ENCODE assay signal across 8 mouse cellular contexts in the genomic region with DNA sequence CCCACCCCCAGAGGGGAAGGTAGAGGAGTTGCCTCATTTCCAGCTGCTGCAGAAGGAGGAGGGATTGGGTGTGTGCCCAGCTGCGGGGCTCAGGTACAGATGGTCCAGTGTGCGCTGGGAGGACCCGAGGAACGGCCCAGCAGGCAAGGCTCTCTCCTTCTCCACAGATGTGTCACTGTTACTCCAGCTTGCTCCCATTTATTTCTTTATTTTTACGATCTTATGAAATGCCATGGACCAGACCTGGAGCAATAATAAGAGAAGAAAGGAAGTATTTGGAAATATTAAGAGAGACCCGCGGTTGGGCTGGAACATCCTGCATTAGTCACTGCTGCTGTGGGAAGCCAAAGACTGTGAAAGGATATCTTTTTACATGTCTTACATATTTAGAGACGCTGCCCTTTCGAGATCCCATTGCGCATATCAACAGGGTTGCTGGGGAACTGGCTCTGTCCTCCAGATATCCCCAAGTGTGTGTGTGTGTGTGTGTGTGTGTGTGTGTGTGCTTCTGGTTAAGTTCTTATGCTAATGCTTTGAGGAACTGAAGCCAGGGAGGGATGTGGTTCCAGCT. TPM values are rescaled to one million over a fixed set of nuclear protein-coding genes. Genes with fewer than 3 reads are reported as not detected.
DNase-seq lines count a peak whose midpoint lies in the region; ATAC-seq and TF ChIP-seq lines count a peak whose summit lies in the region.

No protein-coding gene starts in this region.

- H3K9ac ChIP-seq in forebrain, postnatal 0 days = no peak overlapping the region
- no peak overlapping the region for H3K9ac ChIP-seq in forebrain, embryonic 11.5 days (ENCODE audit: low read length)
- no peak overlapping the region for H3K9ac ChIP-seq in liver, postnatal 0 days (replicated peaks)

- H3K36me3 ChIP-seq in forebrain, postnatal 0 days (ENCODE audit: insufficient read depth) = no peaks in the 10 kb centered on the region
- H3K36me3 ChIP-seq in forebrain, embryonic 11.5 days (ENCODE audit: control insufficient read depth, insufficient read depth, low read length) = no peaks in the 10 kb centered on the region
- no peaks in the 10 kb centered on the region for H3K36me3 ChIP-seq in liver, postnatal 0 days (replicated peaks; ENCODE audit: insufficient read depth, low read length)

- peak; percentile 49 for DNase-seq in forebrain, postnatal 0 days
- DNase-seq in forebrain, embryonic 11.5 days (ENCODE audit: low spot score) = no peak
- DNase-seq in 3134 (ENCODE audit: extremely low read depth, insufficient read length, low spot score) = peak; percentile 87
- peak; percentile 44 for DNase-seq in gastrocnemius, postnatal 10 days
- DNase-seq in liver, postnatal 0 days = peak; percentile 49
- DNase-seq in frontal cortex, adult 2 months (ENCODE audit: extremely low spot score in 1 of 2, low spot score in 1 of 2) = no peak
- no peak for DNase-seq in urinary bladder, adult 2 months (ENCODE audit: low spot score)
- no peak for DNase-seq in thymus, postnatal 0 days (ENCODE audit: low spot score)

- H3K4me1 ChIP-seq in forebrain, postnatal 0 days (ENCODE audit: insufficient read depth) = no peaks in the 10 kb centered on the region
- H3K4me1 ChIP-seq in forebrain, embryonic 11.5 days (replicated peaks; ENCODE audit: control insufficient read depth, insufficient read depth, low read length) = no peaks in the 10 kb centered on the region
- H3K4me1 ChIP-seq in liver, postnatal 0 days (ENCODE audit: insufficient read depth) = peaks cover 46% of the 10 kb centered on the region

- H3K27me3 ChIP-seq in forebrain, postnatal 0 days (ENCODE audit: insufficient read depth, low read length) = no peaks in the 10 kb centered on the region
- no peaks in the 10 kb centered on the region for H3K27me3 ChIP-seq in forebrain, embryonic 11.5 days (ENCODE audit: control insufficient read depth, insufficient read depth, low read length)
- H3K27me3 ChIP-seq in liver, postnatal 0 days (ENCODE audit: insufficient read depth, low read length) = no peaks in the 10 kb centered on the region

- no peak overlapping the region for H3K4me3 ChIP-seq in forebrain, postnatal 0 days (ENCODE audit: low read depth, low read length)
- no peak overlapping the region for H3K4me3 ChIP-seq in forebrain, embryonic 11.5 days (ENCODE audit: low read depth, low read length)
- H3K4me3 ChIP-seq in liver, postnatal 0 days (ENCODE audit: low read depth, low read length) = no peak overlapping the region

- no peaks in the 10 kb centered on the region for H3K9me3 ChIP-seq in forebrain, postnatal 0 days (ENCODE audit: low read length)
- H3K9me3 ChIP-seq in forebrain, embryonic 11.5 days (ENCODE audit: control insufficient read depth, low read length) = no peaks in the 10 kb centered on the region
- no peaks in the 10 kb centered on the region for H3K9me3 ChIP-seq in liver, postnatal 0 days (ENCODE audit: low read length)

- no peak overlapping the region for H3K4me2 ChIP-seq in forebrain, postnatal 0 days (ENCODE audit: low read depth)
- no peak overlapping the region for H3K4me2 ChIP-seq in forebrain, embryonic 11.5 days (ENCODE audit: low read depth, low read length, severe bottlenecking)
- peak overlapping the region; percentile 54 for H3K4me2 ChIP-seq in liver, postnatal 0 days (ENCODE audit: low read depth, low read length)

- TF ChIP-seq CTCF in forebrain, postnatal 0 days (IDR thresholded peaks at IDR 0.05; ENCODE audit: low read depth) = no peak
- no peak for TF ChIP-seq CTCF in liver, postnatal 0 days (IDR thresholded peaks at IDR 0.05; ENCODE audit: low read depth)

- 69% methylated on average over 10 of the region's 10 CpGs for WGBS in forebrain, postnatal 0 days
- 80% methylated on average over 10 of the region's 10 CpGs for WGBS in forebrain, embryonic 11.5 days
- WGBS in liver, postnatal 0 days (ENCODE audit: insufficient replicate concordance) = 37% methylated on average over 10 of the region's 10 CpGs

- no peak for TF ChIP-seq EP300 in liver, postnatal 0 days (IDR thresholded peaks at IDR 0.05; ENCODE audit: low read depth)

- ATAC-seq in forebrain, postnatal 0 days = peak; percentile 50
- ATAC-seq in forebrain, embryonic 11.5 days (replicated peaks; ENCODE audit: low FRiP score) = no peak
- peak; percentile 28 for ATAC-seq in liver, postnatal 0 days

- no peak overlapping the region for H3K27ac ChIP-seq in forebrain, postnatal 0 days (ENCODE audit: low read depth, low read length)
- no peak overlapping the region for H3K27ac ChIP-seq in forebrain, embryonic 11.5 days (ENCODE audit: low read depth, low read length)
- H3K27ac ChIP-seq in liver, postnatal 0 days (ENCODE audit: low read depth) = peak overlapping the region; percentile 82

RNA-seq across cellular contexts. Expression of a gene that starts 58.9 kb away (rescaled TPM):
- 37.2 and 43.6 TPM in 2 replicates for total RNA-seq in forebrain, postnatal 0 days (2014; rRNA removed)
- polyA plus RNA-seq in forebrain, postnatal 0 days (2015; fragmentation: Nextera tagmentation; extraction: Ambion mirVana) = 23.5 and 23.7 TPM in 2 replicates
- polyA plus RNA-seq in forebrain, embryonic 11.5 days (2014; fragmentation: Nextera tagmentation; extraction: Ambion mirVana) = 35.6 and 35.9 TPM in 2 replicates
- total RNA-seq in gastrocnemius, postnatal 10 days (2021) = 10 to 100 TPM in 1 of 2 experiments, 1 to 10 TPM in 1; 8.7 to 10.3 TPM
- polyA plus RNA-seq in liver, postnatal 0 days (2015; fragmentation: Nextera tagmentation; extraction: Ambion mirVana) = 7.2 TPM in 2 replicates
- 17.0 TPM in 2 replicates for polyA plus RNA-seq in frontal cortex, adult 2 months (2012; rRNA removed)
- 8.5 and 11.4 TPM in 2 replicates for polyA plus RNA-seq in urinary bladder, adult 2 months (2012; rRNA removed)
- 18.0 and 19.5 TPM in 2 replicates for polyA plus RNA-seq in thymus, postnatal 0 days (2015; fragmentation: Nextera tagmentation; extraction: Ambion mirVana)

Comparison
In these comparisons a context has a peak if more than half of its experiments do, and no peak if none do; other contexts are left out.
1. DNase-seq: peak in forebrain, postnatal 0 days (single experiment), 3134 (single experiment), gastrocnemius, postnatal 10 days (single experiment) and liver, postnatal 0 days (single experiment); none in forebrain, embryonic 11.5 days (single experiment), frontal cortex, adult 2 months (0 of 2), urinary bladder, adult 2 months (single experiment) and thymus, postnatal 0 days (single experiment).